Mouse (Mus musculus): ENCODE measurements around the gene Cd68.

Gene Cd68

GRCm38 (mm10) chr11:69695046-69695360, 29.1 kb upstream of the Cd68 start:
- no peak for DNase-seq (ENCODE audit: low spot score in 2 of 2)

DNA sequence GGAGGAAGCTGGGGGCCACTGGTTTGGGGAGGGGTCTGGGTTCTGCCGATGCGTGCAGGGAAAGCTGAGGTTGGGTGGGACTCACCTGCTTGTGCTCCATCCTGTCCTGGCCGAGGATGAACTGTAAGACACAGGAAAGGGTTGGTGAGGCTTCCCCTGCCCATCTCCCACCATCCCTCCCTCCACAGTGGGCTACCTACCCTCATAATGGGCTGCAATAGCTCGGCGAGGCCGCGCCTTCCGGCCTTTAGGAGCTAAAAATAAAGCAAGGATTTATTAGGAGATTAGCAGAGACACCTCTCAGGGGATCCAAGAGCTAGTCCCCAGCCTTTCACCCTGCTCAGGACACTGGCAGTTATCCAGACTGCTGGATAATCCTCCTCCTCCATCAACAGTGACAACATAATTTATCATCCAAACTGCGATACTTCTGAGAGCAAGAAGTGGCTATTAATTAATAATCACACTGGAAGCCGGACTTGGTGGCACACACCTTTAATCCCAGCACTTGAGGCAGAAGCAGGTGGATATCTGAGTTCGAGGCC, 27.5 kb upstream of the Cd68 start:
- DNase-seq (ENCODE audit: low spot score in 2 of 2) = no peak

GRCm38 (mm10) chr11:69692863-69693262, 26.9 kb upstream of the Cd68 start:
- DNase-seq (ENCODE audit: low spot score in 2 of 2) = no peak

DNA sequence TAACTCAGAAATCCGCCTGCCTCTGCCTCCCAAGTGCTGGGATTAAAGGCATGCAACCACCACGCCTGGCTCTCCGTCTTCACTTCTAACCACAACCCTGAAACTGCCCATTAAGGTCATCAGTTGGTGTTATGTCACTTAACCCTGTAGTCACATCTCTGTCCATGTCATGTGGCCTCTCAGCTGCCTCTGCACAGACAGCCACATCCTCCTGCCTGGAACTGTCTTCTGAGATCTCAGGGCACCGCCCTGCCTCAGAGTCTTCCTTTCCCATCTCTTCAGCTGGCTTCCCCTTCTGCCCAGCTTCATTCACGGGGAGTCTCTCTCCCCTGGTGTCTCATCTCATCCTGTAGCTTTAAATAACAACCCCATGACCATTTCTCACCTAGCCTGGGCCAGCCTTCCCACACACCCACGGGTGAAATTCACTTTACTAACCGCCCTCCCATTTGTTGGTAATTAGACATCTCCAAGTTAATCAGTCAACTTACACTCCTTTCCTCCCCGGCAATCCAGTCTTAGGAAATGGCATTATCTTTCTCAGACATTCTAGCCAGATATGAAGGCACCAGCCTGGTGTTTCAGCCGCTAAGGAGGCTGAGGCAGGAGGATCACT, 26.4 kb upstream of the Cd68 start:
- no peak for DNase-seq (ENCODE audit: low spot score in 2 of 2)

DNA sequence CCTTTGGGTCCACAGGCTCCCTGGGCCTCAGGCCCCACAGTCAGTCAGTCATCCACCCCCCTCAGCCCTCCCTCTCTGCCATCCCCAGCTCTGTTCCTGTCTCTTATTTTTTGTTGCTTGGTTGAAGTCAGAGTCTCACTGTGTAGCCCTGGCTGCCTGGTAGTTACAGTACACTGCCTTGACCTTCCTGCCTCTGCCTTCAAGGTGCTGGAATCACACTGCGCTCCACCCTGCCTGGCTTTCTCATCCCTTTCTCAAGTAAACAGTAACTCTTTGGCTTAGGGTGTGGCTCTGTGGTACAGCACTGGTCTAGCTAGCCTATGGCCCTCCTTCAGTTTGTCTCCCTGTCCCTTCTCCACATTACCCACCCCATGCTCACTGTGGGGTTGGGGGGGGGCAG, 23.9 kb upstream of the Cd68 start:
- DNase-seq (ENCODE audit: low spot score in 2 of 2) = no peak

- DNase-seq (ENCODE audit: low spot score in 2 of 2) = no peak
Observed at GRCm38 (mm10) chr11:69687061-69687460, 21.1 kb upstream of the Cd68 start.

DNA sequence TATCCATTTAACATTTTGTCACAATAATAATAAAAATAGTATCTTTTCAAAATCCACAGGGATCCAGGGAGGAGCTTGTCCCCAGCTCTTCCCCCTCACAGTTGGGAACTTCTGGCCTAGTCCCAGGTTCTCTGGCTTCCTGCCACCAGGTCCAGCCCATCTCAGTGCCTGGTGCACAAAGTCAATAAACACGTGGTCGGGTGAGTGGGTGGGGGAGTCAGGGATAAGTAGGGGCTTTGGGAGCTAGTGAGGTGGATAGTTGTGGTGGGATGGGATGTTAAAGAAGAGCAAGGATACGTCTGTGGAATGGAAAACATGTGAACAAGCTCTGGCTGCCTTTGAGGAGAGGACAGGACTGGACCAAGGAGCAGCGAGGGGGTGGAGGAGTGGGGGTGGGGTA, 20.4 kb upstream of the Cd68 start:
- no peak for DNase-seq (ENCODE audit: low spot score in 2 of 2)

DNA sequence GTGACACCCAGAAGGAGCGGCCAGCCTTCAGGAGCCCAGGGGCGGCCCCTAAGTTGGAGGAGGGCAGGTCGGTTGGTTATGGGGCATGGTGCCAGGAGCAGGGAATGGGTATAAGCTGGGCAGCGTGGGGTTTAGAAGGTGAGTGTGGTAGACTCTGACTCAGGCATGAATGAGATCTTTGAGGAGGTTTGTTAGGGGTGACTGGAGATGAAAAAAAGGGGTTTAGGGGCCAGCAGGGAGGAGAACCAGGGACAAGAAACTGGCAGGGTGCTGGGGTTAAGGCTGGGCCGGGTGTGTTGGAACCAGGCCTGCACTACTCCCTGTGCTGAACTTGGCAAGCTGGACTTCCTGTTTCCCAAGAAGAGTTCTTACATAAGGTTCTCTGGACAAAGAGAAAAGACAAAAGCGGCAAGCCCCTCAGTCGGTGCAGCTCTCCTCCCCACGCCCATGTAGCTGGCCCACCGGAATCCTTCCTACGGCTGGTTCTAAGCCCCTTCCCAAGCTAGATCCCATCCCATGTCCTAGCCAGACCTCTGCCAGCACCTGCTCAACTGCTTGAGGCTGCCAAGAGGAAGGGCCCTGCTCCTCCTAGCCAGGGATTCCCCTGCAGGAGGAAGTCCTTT, 19.7 kb upstream of the Cd68 start, which contains the start of gene Tnfsf13:
Gene Tnfsf13, minus strand, starts transcription at position 259 of the 623 bp plus-strand sequence.
- DNase-seq (ENCODE audit: low spot score in 2 of 2) = peak in 1 of 2 experiments; percentile 64

- no peak for DNase-seq (ENCODE audit: low spot score in 2 of 2)
Observed at GRCm38 (mm10) chr11:69684936-69685335, 19.0 kb upstream of the Cd68 start.

GRCm38 (mm10) chr11:69684128-69684745, 18.3 kb upstream of the Cd68 start:
- no peak for DNase-seq (ENCODE audit: low spot score in 2 of 2)

GRCm38 (mm10) chr11:69683576-69683975, 17.6 kb upstream of the Cd68 start:
- no peak for DNase-seq (ENCODE audit: low spot score in 2 of 2)

GRCm38 (mm10) chr11:69682840-69683533, 17.0 kb upstream of the Cd68 start:
- DNase-seq (ENCODE audit: low spot score in 2 of 2) = peak; percentile 88 to 96

GRCm38 (mm10) chr11:69682209-69682839, 16.4 kb upstream of the Cd68 start:
- no peak for DNase-seq (ENCODE audit: low spot score in 2 of 2)

GRCm38 (mm10) chr11:69681314-69682208, 15.6 kb upstream of the Cd68 start, which contains the start of gene Senp3:
Senp3 (minus strand) TSS chr11:69682084.
- peak; percentile 94 to 97 for DNase-seq (ENCODE audit: low spot score in 2 of 2)

DNA sequence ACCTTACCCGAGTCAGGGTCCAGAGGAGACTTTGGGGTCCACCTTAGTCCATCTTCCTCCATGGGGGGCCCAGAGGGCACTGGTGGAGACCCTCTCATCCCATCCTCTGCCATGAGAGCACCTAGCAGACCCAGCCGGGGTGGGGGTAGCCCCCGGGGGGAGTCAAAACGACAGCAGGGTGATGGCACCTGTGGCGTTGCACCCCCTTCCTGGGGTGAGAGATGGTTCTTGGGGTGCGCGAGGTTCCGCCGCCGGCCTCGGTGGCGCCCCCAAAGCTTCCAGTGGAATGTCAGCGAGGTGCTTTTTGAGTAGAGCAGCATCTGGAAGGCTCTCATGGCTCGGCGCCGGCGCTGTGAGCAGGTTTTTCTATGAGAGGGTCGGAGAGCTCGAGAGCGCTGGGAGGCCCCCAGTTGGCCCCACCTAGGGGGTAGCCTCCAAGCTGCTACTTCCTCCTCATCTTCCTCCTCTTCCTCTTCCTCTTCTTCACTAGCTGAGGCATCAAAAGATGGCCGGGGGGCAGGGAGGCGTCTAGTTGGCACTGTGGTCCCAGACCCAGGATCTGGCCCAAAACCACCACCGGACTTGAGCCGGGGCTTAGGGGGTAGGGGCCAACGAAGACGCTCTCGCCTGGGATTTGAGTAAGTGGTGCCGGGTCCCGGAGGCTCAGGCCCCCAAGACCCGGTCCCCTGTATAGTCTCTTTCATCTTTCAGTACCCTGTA, 14.3 kb upstream of the Cd68 start:
- DNase-seq (ENCODE audit: low spot score in 2 of 2) = no peak

DNA sequence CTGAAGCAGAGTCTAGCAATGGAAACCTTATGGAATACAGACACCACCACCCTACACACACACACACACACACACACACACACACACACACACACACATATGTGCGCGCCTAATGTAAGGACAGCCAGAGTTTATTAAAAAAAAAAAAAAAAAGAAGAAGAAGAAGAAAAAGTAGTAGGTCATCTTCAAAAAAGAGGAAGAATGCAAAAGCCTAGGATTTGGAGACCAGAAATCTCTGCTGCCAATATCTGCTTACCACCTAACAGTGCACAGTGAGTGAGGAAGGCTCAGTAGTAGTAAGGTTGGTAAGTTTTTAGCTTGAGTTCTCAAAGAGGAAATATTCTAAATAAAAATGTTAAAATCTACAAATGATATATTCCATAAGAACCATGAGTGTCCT, 13.2 kb upstream of the Cd68 start:
- no peak for DNase-seq (ENCODE audit: low spot score in 2 of 2)

DNA sequence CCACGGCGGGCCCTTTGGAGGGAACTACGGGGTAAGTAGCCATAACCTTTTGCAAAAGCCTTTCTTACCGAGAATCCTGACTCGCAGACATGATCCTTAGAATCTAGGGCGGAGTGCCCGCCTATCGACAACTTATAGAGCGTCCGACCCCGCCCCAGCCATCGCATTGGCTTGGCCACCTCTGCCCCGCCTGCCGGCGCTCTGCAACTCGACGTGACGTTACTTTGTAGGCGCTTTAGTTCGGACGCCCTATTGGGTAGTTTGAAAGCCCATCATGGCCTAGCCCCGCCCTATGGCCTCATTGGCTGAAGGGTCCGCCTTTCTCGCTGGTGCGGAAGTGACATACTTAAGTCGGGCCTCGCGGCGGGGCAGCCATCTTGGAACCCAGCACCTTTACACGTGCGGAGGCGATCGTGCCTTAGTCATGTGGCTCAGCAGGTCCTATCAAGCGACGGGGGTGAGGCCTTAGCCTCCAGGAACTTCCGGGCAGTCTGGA, 6.3 kb upstream of the Cd68 start, which contains the start of gene Eif4a1:
Gene Eif4a1, minus strand, starts transcription at position 213 of the 496 bp plus-strand sequence.
- DNase-seq (ENCODE audit: low spot score in 2 of 2) = peak; percentile 99 to 100

- DNase-seq (ENCODE audit: low spot score in 2 of 2) = no peak
Observed at GRCm38 (mm10) chr11:69671726-69672124, 5.8 kb upstream of the Cd68 start.

- DNase-seq (ENCODE audit: low spot score in 2 of 2) = peak; percentile 93 to 98
Observed at GRCm38 (mm10) chr11:69670786-69671725, 5.1 kb upstream of the Cd68 start.
